ENCODE assay signal across 7 mouse cellular contexts in the genomic region with DNA sequence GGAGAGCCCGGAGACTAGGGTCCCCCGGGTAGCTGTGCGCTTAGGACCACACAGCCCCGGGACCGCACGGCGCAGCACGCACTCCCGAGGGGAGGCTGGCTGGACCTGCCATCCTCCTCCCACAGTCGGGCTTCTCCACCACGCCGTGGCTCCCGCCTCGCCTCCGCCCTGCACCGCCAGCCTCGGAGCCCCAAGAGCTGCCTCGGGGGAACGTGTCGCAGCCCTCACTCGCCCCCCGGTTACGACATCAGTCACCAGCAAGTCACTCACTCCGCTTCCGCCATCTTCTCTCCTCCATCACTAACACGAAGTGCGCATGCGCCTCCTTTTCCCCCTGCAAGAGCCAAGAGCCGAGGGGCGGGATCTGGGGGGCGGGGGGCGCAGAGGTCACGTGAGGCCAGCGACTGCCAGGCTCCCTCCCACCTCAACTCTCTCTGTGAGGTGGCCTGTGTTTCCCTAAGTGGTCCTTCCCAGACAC. TPM values are rescaled to one million over a fixed set of nuclear protein-coding genes. Genes with fewer than 3 reads are reported as not detected.
A peak's percentile ranks its signal among the peaks of the same experiment; 100 is the strongest.
DNase-seq lines count a peak whose midpoint lies in the region; ATAC-seq lines count a peak whose summit lies in the region.

A gene (minus strand): TSS at position 312 of the 478 bp plus-strand sequence.

- DNase-seq in adrenal gland, adult (ENCODE audit: inconsistent age in 2 of 2, low spot score in 1 of 2): peak; percentile 93 to 98
- DNase-seq in embryo, embryonic 10.5 days (ENCODE audit: low spot score): peak; percentile 98
- DNase-seq in gastrocnemius, postnatal 25 days: peak; percentile 86
- peak; percentile 98 for DNase-seq in intestine, embryonic 14.5 days (ENCODE audit: low spot score)
- peak; percentile 93 to 95 for DNase-seq in left cerebral cortex, postnatal 25 days (ENCODE audit: low spot score in 2 of 2)
- peak; percentile 98 for DNase-seq in midbrain, embryonic 10.5 days (ENCODE audit: low spot score)
- DNase-seq in right cerebral cortex, postnatal 4 days: peak; percentile 95

- ATAC-seq in intestine, embryonic 14.5 days (replicated peaks; ENCODE audit: low FRiP score, low TSS enrichment, low read depth): peak; percentile 92

- H3K9me3 ChIP-seq in intestine, embryonic 14.5 days (ENCODE audit: control insufficient read depth, low read length): no peaks in the 10 kb centered on the region
- no peaks in the 10 kb centered on the region for H3K9me3 ChIP-seq in midbrain, embryonic 10.5 days (replicated peaks)

- H3K4me1 ChIP-seq in intestine, embryonic 14.5 days (replicated peaks; ENCODE audit: control insufficient read depth, insufficient read depth, low read length): peaks cover 7% of the 10 kb centered on the region; the same call in 1 of the 2 replicates
- H3K4me1 ChIP-seq in midbrain, embryonic 10.5 days: peaks cover 13% of the 10 kb centered on the region

- peak within 1 kb of the TSS; percentile 87 for H3K27ac ChIP-seq in intestine, embryonic 14.5 days (ENCODE audit: low read depth)
- H3K27ac ChIP-seq in midbrain, embryonic 10.5 days (replicated peaks): peak within 1 kb of the TSS; percentile 94

- no peaks in the 10 kb centered on the region for H3K27me3 ChIP-seq in intestine, embryonic 14.5 days (replicated peaks; ENCODE audit: control insufficient read depth, insufficient read depth, low read length)
- H3K27me3 ChIP-seq in midbrain, embryonic 10.5 days (ENCODE audit: low read depth, poor library complexity, severe bottlenecking): no peaks in the 10 kb centered on the region

- H3K9ac ChIP-seq in intestine, embryonic 14.5 days (ENCODE audit: low read length): peak within 1 kb of the TSS; percentile 88

- peak within 1 kb of the TSS; percentile 62 for H3K4me2 ChIP-seq in intestine, embryonic 14.5 days (ENCODE audit: low read length)

- H3K4me3 ChIP-seq in intestine, embryonic 14.5 days (ENCODE audit: low read depth, low read length): peak within 1 kb of the TSS; percentile 87
- H3K4me3 ChIP-seq in midbrain, embryonic 10.5 days: peak within 1 kb of the TSS; percentile 99

- 0% methylated on average over 34 of the region's 34 CpGs for WGBS in intestine, embryonic 14.5 days
- WGBS in midbrain, embryonic 10.5 days: 0% methylated on average over 34 of the region's 34 CpGs

- intact Hi-C loops in left cerebral cortex, postnatal 25 days (cut with DNase I): loop anchor here (2.0 to 10.0 kb wide), 2 partner anchors 28 to 166 kb away; no protein-coding TSS in a partner anchor

- peaks cover 18% of the 10 kb centered on the region for H3K36me3 ChIP-seq in intestine, embryonic 14.5 days (ENCODE audit: control insufficient read depth, insufficient read depth, low read length)
- H3K36me3 ChIP-seq in midbrain, embryonic 10.5 days: peaks cover 23% of the 10 kb centered on the region

RNA-seq across cellular contexts. Expression of the gene that starts here (rescaled TPM):
- 10 to 100 TPM; 10.6 to 11.0 TPM for total RNA-seq in gastrocnemius, postnatal 25 days (2021)
- polyA plus RNA-seq in intestine, embryonic 14.5 days (2014; fragmentation: Nextera tagmentation; extraction: Ambion mirVana): 8.8 and 9.1 TPM in 2 replicates
- total RNA-seq in left cerebral cortex, postnatal 25 days (2021): 10 to 100 TPM; 35.5 to 38.8 TPM
- 3.9 and 4.5 TPM in 2 replicates for polyA plus RNA-seq in midbrain, embryonic 10.5 days (2016; fragmentation: Nextera tagmentation; extraction: Ambion mirVana)

Comparison
In these comparisons a context has a peak if more than half of its experiments do, and no peak if none do; other contexts are left out.
1. Peak in every context shown above with its lines: DNase-seq, ATAC-seq, H3K4me3 ChIP-seq and H3K27ac ChIP-seq.